Mouse (Mus musculus): ENCODE data around the gene D5Ertd577e. TPM values are rescaled to one million over a fixed set of nuclear protein-coding genes. Genes with fewer than 3 reads are reported as not detected.

D5Ertd577e gene
- polyA plus RNA-seq (2012) = not detected in 2 replicates

DNA sequence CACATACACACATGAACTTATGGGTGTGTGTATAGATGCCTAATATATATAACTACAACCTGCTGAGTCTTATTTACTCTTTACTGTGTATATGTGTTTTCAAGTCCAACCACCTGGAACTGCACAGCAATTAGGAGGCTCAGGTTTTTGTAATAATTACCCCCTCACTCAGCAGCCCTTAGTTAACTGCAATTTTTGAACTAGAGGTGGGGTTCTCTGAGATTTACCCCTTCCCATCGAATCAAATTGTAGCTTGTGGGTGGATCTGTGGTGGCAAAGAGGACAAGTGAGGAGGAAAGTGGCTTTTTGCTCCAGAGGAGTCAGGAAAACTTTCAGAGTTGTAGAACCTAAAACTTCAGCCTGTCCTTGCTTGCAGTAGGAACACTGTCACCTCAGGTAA lies at the start of gene D5Ertd577e:
Gene D5Ertd577e, plus strand, starts transcription at position 301 of the 400 bp plus-strand sequence.

DNA sequence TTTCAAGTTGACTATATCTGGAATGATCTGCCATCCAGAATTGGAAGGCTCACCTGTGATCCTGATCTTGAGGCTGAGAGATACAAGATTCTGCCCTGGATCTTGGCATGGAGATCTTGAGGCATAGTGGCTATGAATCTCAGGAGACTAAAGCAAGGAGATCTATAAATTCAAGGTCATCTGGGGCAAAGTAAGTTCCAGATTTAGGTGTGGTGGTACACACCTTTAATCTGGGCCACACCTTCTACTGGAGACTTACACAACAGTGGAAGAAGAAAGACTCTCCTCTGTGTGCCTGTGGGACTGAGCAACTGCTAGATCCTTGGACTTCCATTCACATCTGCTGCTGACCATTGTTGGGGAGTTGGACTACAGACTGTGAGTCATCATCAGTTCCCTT lies 53.9 kb downstream of the D5Ertd577e start, which contains the start of gene Gm3286:
Gene Gm3286, plus strand, starts transcription at position 301 of the 400 bp plus-strand sequence.

Other genes starting within 250 kb of the D5Ertd577e start
- not detected in 2 replicates for gene Gm10424, start 184.0 kb upstream of the D5Ertd577e start, polyA plus RNA-seq (2012)
- not detected in 2 replicates for gene Gm3259, start 150.9 kb upstream of the D5Ertd577e start, polyA plus RNA-seq (2012)
- not detected in 2 replicates for gene Gm3286, start 54.0 kb downstream of the D5Ertd577e start, polyA plus RNA-seq (2012)
- gene Gm7971, start 138.1 kb downstream of the D5Ertd577e start, polyA plus RNA-seq (2012) = not detected in 2 replicates

Measured in megakaryocyte-erythroid progenitor cell, adult 5 weeks (primary cell).